Mouse (Mus musculus) small intestine, adult 2 months (tissue): ENCODE data around the gene Ugp2.

Experiments used
- CTCF ChIP-seq: fragments of 200-500 bp; IDR thresholded peaks from 2 replicates; pipeline ENCODE4 v1.5.1; 2012; ENCODE audit warnings: low read depth, mild to moderate bottlenecking, control low read depth, inconsistent platforms, low read length, moderate library complexity, mixed read lengths; ENCODE audit not compliant: insufficient replicate concordance, insufficient read length; ENCODE audit errors: extremely low read depth
- POLR2A ChIP-seq: fragments of 200-500 bp; IDR thresholded peaks from 2 replicates; pipeline ENCODE4 v1.6.1; 2012; ENCODE audit warnings: low read depth, mild to moderate bottlenecking, control low read depth, inconsistent platforms, low read length, moderate library complexity

DNA sequence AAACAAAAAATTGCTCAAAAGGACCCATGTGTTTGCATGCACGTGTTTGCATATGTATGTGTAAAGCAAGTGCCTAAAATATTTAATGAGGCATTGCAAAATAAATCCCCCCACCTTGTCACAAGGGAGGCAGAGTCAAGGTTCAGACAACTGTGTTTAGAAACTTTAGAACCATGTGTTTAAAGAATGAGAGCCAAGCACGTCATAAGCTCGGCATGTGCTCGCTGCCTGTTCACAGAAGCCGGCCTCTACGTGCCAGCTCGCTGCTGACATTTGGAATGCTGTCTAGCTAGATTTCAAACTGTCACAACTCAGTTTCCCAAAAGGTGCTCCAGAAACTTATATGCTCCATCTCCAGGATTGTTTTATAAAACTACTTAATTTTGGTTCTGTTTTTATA is 27.5 kb upstream of the Ugp2 start:
- TF ChIP-seq POLR2A (no peak), CTCF (no peak)
